Mouse (Mus musculus): ENCODE measurements around the gene Phldb3. TPM values are rescaled to one million over a fixed set of nuclear protein-coding genes. Genes with fewer than 3 reads are reported as not detected.

Phldb3 gene
- polyA plus RNA-seq, 1 experiment from 2014 or later = not detected

DNA sequence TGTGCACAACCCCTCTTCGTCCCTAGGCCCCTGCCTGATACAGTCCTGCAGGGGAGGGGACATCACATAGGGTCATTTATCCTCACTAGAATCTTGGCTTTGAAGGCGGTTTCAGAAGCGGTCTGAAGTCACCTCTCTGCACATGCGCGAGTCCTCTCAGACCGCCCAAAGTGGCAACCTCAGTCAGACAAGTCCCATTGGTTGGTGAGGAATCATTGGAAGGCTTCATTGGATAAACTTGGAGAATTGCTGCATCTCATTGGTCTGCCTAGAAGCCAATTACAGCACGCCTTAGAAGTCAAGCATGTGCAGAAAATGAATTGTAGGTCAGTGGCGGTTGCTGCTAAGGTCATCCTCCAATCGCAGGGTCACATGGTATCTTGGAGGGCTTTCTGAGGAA, 66.0 kb downstream of the Phldb3 start, which contains the start of gene Tex101:
Tex101 (minus strand) TSS at position 101 of the 400 bp plus-strand sequence.
- H3K36me3 ChIP-seq (ENCODE audit: control insufficient read depth, insufficient read depth, low read length) = no peaks in the 10 kb centered on the region
- WGBS = 82% methylated on average over 9 of the region's 9 CpGs

More for the DNA sequence above, 66.0 kb downstream of the Phldb3 start, which contains the start of gene Tex101:
- Histone ChIP-seq H3K4me1 (ENCODE audit: control insufficient read depth in 2 of 2, insufficient read depth in 2 of 2, low read length in 2 of 2) (no peaks in the 10 kb centered on the region), H3K4me2 (ENCODE audit: low read length) (no peak within 1 kb of the TSS), H3K4me3 (ENCODE audit: control insufficient read depth in 1 of 2, insufficient read depth in 1 of 2, low read depth in 1 of 2, low read length in 2 of 2) (no peak within 1 kb of the TSS), H3K27me3 (ENCODE audit: control insufficient read depth, insufficient read depth, low read length) (no peaks in the 10 kb centered on the region), H3K9me3 (ENCODE audit: control insufficient read depth, low read length) (no peaks in the 10 kb centered on the region), H3K9ac (ENCODE audit: low read length) (no peak within 1 kb of the TSS), H3K27ac (replicated peaks in 1 of 2; ENCODE audit: control insufficient read depth in 1 of 2, insufficient read depth in 1 of 2, low read depth in 2 of 2, low read length in 2 of 2) (no peak within 1 kb of the TSS)
- ATAC-seq (ENCODE audit: insufficient number of reproducible peaks, insufficient read depth, low FRiP score, low read depth) = no peak

Other genes starting within 250 kb of the Phldb3 start
- 1.4 and 1.8 TPM in 2 replicates for gene Kcnn4, start 240.5 kb upstream of the Phldb3 start, polyA plus RNA-seq (2014; fragmentation: Nextera tagmentation; extraction: Ambion mirVana)
- gene Smg9, start 211.1 kb upstream of the Phldb3 start, polyA plus RNA-seq (2014; fragmentation: Nextera tagmentation; extraction: Ambion mirVana) = 18.4 and 20.7 TPM in 2 replicates
- not detected in 2 replicates for gene Irgc1, start 158.5 kb upstream of the Phldb3 start, polyA plus RNA-seq (2014; fragmentation: Nextera tagmentation; extraction: Ambion mirVana)
- 7.9 and 8.2 TPM in 2 replicates for gene Plaur, start 148.3 kb upstream of the Phldb3 start, polyA plus RNA-seq (2014; fragmentation: Nextera tagmentation; extraction: Ambion mirVana)
- gene Cadm4, start 128.7 kb upstream of the Phldb3 start, polyA plus RNA-seq (2014; fragmentation: Nextera tagmentation; extraction: Ambion mirVana) = 0.46 and 0.47 TPM in 2 replicates
- 23.7 and 28.2 TPM in 2 replicates for gene Zfp428, start 103.8 kb upstream of the Phldb3 start, polyA plus RNA-seq (2014; fragmentation: Nextera tagmentation; extraction: Ambion mirVana)
- gene AC161166.1, start 98.3 kb upstream of the Phldb3 start, polyA plus RNA-seq (2014; fragmentation: Nextera tagmentation; extraction: Ambion mirVana) = 0.38 TPM in 1 of 2 replicates, not detected in the other
- 7.4 and 8.0 TPM in 2 replicates for gene Irgq, start 80.1 kb upstream of the Phldb3 start, polyA plus RNA-seq (2014; fragmentation: Nextera tagmentation; extraction: Ambion mirVana)
- not detected in 2 replicates for gene Pinlyp, start 64.6 kb upstream of the Phldb3 start, polyA plus RNA-seq (2014; fragmentation: Nextera tagmentation; extraction: Ambion mirVana)
- 54.6 and 57.4 TPM in 2 replicates for gene Xrcc1, start 64.5 kb upstream of the Phldb3 start, polyA plus RNA-seq (2014; fragmentation: Nextera tagmentation; extraction: Ambion mirVana)
- gene Ethe1, start 23.2 kb upstream of the Phldb3 start, polyA plus RNA-seq (2014; fragmentation: Nextera tagmentation; extraction: Ambion mirVana) = 24.8 and 26.2 TPM in 2 replicates
- 0.36 and 0.49 TPM in 2 replicates for gene Zfp575, start 23.1 kb upstream of the Phldb3 start, polyA plus RNA-seq (2014; fragmentation: Nextera tagmentation; extraction: Ambion mirVana)
- not detected in 2 replicates for gene Lypd3, start 25.8 kb downstream of the Phldb3 start, polyA plus RNA-seq (2014; fragmentation: Nextera tagmentation; extraction: Ambion mirVana)
- not detected in 2 replicates for gene Tex101, start 65.9 kb downstream of the Phldb3 start, polyA plus RNA-seq (2014; fragmentation: Nextera tagmentation; extraction: Ambion mirVana)
- not detected in 2 replicates for gene BC049730, start 98.5 kb downstream of the Phldb3 start, polyA plus RNA-seq (2014; fragmentation: Nextera tagmentation; extraction: Ambion mirVana)
- gene Gm4763, start 116.1 kb downstream of the Phldb3 start, polyA plus RNA-seq (2014; fragmentation: Nextera tagmentation; extraction: Ambion mirVana) = not detected in 2 replicates
- gene Cd177, start 149.5 kb downstream of the Phldb3 start, polyA plus RNA-seq (2014; fragmentation: Nextera tagmentation; extraction: Ambion mirVana) = not detected in 2 replicates
- gene Ceacam10, start 166.4 kb downstream of the Phldb3 start, polyA plus RNA-seq (2014; fragmentation: Nextera tagmentation; extraction: Ambion mirVana) = not detected in 2 replicates